Mouse (Mus musculus) urinary bladder, postnatal 10 days (tissue): ENCODE data around the gene Hist2h3b.
"Not testable (repeated sequence)": the region's sequence is repeated elsewhere in the genome, so short reads cannot be mapped to it uniquely, and the experiment has no call there.

Experiments
- DNase-seq: peaks from one replicate; pipeline ENCODE4 v3.0.0; 2022; ENCODE audit warnings: low spot score

The Hist2h3b gene

DNA sequence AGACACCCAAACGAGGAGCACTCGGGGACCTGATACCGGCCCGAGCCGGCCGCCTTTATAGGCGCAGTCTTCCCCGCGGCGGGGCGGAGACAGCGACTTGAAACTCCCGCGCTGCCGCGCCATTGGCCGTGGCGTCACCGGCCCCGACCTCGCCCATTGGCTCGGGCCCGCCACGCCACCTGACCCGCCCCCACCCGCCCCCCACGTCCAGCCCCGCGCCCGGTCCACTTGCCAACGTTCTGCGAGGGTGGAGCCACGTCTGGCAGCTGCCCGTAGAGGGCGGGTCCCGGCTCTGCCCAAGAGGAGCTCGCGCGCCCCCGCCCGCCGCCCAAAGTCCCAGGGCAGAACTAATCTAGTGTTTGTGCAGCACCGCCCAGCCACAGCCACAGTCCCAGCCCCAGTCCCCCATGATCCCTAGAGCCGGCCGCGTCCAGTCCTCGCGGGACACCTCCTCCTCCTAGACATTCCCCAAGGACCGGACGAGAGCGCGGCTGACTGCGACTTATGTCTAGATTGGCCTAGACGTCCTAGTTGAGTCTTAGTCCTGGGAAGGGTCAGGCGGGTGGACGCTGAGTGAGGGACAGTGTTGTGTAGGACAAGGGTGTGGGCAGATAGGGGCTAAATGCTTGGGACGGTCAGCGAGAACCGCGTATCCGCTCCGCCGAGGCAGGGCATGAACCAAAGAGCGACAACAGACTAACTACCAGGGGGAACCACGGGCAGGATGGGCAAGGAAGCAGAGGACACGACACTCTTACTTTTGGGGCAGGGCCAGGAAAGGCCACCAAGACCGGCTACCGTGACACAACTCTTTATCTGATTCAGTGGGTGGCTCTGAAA is 29.3 kb upstream of the Hist2h3b start, which contains the start of gene Hist2h3c2:
Gene Hist2h3c2, minus strand, starts transcription at position 174 of the 840 bp plus-strand sequence.
- DNase-seq = not testable (repeated sequence)

DNA sequence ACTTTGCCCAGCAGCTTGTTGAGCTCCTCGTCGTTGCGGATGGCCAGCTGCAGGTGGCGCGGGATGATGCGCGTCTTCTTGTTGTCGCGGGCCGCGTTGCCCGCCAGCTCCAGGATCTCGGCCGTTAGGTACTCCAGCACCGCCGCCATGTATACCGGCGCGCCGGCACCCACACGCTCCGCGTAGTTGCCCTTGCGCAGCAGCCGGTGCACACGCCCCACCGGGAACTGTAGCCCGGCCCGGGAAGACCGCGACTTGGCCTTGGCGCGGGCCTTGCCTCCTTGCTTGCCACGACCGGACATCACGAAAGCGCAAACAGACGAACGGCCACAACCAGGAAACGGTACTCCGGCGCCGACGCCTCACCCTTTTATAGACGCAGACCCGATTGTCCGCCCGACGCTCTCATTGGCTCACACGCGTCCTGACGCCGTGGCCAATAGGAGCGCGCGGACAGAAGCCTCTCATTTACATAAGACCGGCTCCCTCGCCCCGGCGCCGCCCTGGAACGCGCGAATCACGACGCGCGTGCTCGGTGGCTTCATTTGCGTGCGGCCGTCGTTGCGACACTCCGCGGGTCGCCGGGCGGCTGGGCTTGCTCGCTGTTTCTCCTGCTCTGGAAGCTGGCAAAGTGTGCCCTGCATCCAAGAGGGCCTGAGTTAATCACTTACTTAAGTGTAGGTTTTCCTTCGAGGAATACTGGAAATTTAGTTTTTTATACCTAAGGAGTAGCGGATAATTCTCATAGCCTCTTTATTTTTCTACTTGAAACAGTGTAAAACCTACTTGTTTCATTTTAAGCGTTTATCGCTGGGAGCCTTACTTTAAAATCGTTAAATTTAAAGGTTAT is 28.3 kb upstream of the Hist2h3b start, which contains the start of gene Hist2h2aa2:
Gene Hist2h2aa2, minus strand, starts transcription at position 328 of the 850 bp plus-strand sequence.
- DNase-seq = peak; percentile 84

DNA sequence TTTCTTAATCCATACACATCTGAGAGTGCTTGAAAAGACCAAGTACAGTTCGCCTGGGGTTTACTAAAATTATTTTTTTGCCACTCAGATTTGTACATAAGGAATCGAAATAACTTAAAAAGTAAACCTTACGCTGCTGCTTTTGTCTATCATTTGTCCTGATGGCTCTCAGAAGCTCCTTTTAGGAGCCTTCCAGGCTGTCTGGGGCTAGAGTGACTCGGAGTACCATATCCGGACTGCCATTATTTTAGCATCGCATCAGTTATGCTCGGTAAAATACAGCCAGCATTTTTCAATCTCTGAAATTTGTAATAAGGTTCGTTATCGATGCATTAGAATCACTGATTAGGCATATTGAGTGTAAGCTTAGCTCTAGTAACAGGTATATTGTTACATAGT is 27.7 kb upstream of the Hist2h3b start:
- DNase-seq = no peak

- no peak for DNase-seq
Measured at GRCm38 (mm10) chr3:96243921-96244572, 24.4 kb upstream of the Hist2h3b start.

GRCm38 (mm10) chr3:96245003-96245886 is 23.2 kb upstream of the Hist2h3b start, which contains the start of gene Hist2h2aa1:
Hist2h2aa1 (plus strand) TSS chr3:96245497.
- DNase-seq = peak; percentile 23

GRCm38 (mm10) chr3:96246018-96246417 is 22.4 kb upstream of the Hist2h3b start:
- DNase-seq = not testable (repeated sequence)

DNA sequence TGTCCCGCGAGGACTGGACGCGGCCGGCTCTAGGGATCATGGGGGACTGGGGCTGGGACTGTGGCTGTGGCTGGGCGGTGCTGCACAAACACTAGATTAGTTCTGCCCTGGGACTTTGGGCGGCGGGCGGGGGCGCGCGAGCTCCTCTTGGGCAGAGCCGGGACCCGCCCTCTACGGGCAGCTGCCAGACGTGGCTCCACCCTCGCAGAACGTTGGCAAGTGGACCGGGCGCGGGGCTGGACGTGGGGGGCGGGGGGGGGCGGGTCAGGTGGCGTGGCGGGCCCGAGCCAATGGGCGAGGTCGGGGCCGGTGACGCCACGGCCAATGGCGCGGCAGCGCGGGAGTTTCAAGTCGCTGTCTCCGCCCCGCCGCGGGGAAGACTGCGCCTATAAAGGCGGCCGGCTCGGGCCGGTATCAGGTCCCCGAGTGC is 22.0 kb upstream of the Hist2h3b start, which contains the start of gene Hist2h3c1:
Gene Hist2h3c1, plus strand, starts transcription at position 259 of the 430 bp plus-strand sequence.
- DNase-seq = not testable (repeated sequence)

GRCm38 (mm10) chr3:96247356-96248140 is 20.9 kb upstream of the Hist2h3b start:
- DNase-seq = no peak

- no peak for DNase-seq
Measured at GRCm38 (mm10) chr3:96248141-96249033, 20.1 kb upstream of the Hist2h3b start.

DNA sequence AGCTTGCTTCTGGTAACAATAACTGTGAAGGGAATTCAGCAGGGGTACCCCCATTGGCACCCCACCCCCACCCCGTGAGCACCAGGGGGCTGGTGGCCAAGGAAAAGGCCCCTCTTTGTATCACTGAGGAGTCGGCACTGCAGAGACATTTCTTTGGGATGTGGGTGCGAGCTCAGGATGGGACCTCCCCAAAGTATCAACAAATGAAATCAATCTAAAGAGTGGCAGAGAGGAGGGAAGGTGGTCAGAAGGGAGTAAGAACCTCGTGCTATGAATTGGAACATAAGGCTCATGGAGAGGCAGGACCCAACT is 19.5 kb upstream of the Hist2h3b start:
- DNase-seq = no peak

DNA sequence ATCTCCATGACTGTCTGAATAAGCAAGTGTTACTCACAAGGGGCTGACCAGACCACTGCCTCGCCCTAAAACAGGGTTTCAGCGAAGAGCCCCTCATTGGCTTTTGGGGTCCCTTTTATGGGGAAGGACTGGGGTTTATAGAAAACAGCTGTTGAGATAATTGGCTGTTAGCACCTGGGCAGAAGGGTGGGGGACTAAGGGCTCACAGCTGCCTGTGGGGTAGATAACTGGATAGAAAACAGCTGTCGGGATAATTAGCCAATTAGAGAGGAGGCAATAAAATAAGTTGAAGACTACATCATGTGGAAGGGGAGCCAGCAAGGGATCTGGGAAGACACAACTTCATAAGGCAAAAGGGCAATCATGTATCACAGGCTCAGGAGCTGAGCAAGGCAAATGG is 17.6 kb upstream of the Hist2h3b start:
- DNase-seq = no peak

DNA sequence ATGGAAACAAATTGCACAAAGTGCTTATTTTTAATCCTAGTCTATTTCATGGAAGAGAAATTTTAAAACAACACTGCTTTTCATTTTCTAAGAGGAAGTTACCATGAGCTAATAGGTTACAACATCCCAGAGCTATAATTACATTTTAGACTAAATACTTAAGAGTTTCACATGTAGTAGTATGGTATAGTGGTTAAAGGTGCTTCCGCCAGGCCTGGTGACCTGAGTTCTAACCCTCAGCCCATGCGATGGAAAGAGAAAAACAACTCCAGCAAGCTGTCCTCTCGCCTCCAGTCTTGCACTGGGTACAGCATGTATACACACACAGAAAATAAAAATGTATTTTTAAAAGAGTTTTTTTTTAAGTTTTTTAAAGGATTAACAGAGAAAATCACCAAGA is 16.7 kb upstream of the Hist2h3b start:
- DNase-seq = no peak

- no peak for DNase-seq
Measured at GRCm38 (mm10) chr3:96254683-96255355, 13.6 kb upstream of the Hist2h3b start.

DNA sequence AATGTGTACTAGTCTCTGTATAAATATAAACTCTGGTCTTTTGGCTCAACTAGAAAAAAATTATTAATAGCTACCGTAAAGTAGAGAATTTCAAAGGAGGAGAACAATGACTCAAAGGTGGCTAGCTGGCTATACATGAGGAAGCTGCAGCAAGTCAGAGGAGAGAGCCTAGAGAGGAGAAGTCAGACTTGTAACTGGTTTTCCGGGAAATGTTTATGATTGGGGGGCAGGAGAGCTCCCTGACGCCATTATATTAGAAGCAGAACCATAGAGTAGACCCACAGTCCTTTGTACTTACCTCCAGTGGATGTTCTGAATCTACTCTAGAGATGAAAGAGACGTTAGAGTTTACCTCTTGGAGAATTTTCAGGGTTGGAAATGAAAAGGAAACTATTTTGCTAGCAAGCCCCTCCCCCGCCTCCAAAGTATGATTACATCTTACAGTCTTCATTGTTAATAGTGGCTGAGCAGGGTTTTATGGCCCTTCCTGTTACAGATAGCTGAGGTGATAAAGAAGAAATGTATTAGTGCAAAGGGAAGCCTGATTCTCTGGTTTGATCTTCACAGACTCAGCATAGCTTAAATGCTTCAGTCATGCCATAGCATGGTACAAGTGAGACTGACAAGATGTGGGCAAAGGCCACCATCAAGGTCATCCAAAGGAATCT is 12.4 kb upstream of the Hist2h3b start:
- no peak for DNase-seq

- no peak for DNase-seq
Measured at GRCm38 (mm10) chr3:96257190-96257589, 11.3 kb upstream of the Hist2h3b start.

DNA sequence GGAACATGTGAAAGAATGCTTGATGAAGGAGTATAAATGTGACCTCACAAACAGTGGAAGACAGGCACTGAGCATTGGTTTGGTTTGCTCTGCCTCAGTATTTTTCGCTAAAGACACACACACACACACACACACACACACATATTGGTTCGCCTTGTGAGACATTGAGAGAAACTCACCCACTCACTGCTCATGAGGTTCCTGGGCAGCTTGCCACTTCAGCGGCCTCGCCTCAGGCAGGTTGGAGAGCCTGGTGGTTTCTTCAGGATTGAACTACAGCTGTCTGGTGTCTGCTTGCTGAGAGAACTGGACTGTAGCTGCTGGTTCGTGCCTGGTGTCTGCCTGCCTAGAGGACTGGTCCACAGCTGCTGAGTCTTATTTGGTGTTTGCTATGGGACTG is 8.2 kb upstream of the Hist2h3b start:
- DNase-seq = no peak

- DNase-seq = no peak
Measured at GRCm38 (mm10) chr3:96261623-96262022, 6.8 kb upstream of the Hist2h3b start.

DNA sequence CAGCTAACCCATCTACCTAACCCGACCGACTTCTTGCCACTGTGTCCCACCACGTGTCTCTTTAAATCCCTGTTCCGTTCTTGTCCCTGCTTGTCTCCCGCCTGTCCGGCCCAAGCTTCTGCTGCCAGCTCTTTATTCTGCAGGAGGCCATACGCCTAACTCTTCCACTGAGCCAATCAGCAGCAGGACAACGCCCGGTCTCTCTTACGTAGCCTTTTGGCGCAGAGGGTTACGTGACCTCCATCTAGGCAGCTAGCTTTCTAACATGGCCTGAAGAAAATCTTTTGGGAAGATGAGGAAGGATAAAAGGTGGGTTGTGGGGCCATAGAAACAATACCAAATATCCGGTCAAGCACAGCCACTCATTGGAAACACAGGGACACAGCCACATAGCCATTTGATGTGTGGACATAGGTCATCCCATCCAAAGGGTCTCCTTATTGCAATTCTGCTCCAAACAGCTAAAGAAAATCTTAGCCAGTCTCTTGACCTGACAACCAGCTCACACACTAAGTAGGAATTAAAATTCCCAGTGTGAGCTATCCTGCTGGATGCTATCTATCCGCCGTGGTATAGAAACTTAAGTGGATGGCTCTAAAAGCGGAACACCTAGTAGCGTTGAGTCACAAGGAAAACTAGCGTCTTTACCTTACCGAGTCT is 6.1 kb upstream of the Hist2h3b start:
- DNase-seq = peak; percentile 30
